Mouse (Mus musculus): ENCODE results near the gene Dus4l. TPM values are rescaled to one million over a fixed set of nuclear protein-coding genes. Genes with fewer than 3 reads are reported as not detected.
A peak's percentile ranks its signal among the peaks of the same experiment; 100 is the strongest.
"Not testable (repeated sequence)": the region's sequence is repeated elsewhere in the genome, so short reads cannot be mapped to it uniquely, and the experiment has no call there.

Dus4l gene
- polyA plus RNA-seq, 1 experiment from 2014 or later = 11.4 TPM

DNA sequence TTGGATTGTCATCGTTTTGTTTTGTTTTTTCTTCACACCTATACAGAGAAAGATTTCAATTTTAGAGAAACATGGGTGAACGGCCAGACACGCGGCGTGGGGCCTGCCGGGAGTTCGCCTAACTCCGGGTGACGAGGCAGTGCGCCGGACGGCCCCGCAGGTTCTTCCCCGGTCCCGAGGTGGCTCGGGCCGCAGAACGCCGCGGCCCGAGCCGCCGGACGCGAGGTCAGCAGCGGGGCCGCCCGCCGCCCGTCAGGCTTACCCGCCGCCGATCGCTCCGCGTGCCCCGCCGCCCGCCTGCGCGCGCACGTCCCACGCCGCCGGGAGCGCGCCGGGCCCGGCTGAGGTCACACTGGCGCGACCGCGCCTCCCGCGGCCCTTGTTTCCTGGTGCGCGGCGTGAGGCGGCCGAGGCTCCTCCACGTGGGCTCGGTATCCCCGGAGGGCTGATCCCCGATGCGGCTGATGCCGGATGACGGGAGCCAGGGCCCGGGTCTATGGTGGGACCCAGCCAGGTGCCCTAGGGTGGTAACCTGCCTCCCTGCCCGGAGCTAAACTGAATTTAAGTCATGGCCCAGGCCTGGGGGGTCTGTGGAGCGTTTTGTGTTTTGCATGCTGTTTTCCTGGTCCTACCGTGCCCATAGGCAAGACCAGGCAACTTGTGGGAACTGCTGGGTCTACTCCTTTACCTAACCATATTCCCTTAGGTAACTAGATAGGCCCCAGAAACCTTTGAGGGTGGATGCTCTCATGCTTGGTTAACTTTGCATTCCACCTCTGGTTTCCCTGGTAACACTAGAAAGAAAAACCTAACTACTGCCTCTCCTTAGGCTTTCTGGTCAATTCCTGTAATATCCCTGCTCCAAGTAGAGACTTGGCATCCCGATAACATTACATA, 20.0 kb downstream of the Dus4l start, which contains the start of gene Bcap29:
Gene Bcap29, minus strand, starts transcription at position 316 of the 897 bp plus-strand sequence.
- peak within 1 kb of the TSS; percentile 92 for H3K27ac ChIP-seq
- H3K4me1 ChIP-seq = peaks cover 10% of the 10 kb centered on the region
- no peaks in the 10 kb centered on the region; the same call in 1 of the 2 replicates for H3K36me3 ChIP-seq
- no peaks in the 10 kb centered on the region for H3K9me3 ChIP-seq
- DNase-seq (ENCODE audit: low spot score) = peak; percentile 83
- peak within 1 kb of the TSS; percentile 70 for H3K4me3 ChIP-seq
- WGBS = 5% methylated on average over 73 of the region's 73 CpGs
- no peaks in the 10 kb centered on the region for H3K27me3 ChIP-seq (ENCODE audit: insufficient read depth, poor library complexity, severe bottlenecking)

DNA sequence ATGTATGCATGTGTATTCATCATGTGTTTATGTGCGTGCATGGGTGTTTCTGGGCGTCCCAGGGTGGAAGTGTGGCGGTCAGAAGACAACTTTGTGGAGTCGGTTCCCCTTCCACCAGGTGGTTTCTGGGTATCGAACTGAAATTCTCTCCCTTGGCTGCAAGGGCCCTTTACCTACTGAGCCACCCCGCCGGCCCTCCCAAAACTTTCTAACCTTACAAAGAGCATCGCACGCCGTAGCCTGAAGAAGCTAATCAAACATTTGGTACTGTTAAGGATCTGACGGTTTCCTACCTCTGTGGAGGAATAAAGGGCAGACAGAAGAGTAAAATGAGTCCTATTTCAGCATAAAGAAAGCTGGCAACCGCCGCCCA, 20.7 kb downstream of the Dus4l start:
- H3K27me3 ChIP-seq (ENCODE audit: insufficient read depth, poor library complexity, severe bottlenecking) = no peaks in the 10 kb centered on the region
- 13% methylated on average over 13 of the region's 13 CpGs for WGBS
- peaks cover 10% of the 10 kb centered on the region for H3K4me1 ChIP-seq
- H3K9me3 ChIP-seq = no peaks in the 10 kb centered on the region
- H3K27ac ChIP-seq = peak overlapping the region; percentile 92
- DNase-seq (ENCODE audit: low spot score) = peak; percentile 77
- H3K36me3 ChIP-seq = no peaks in the 10 kb centered on the region; the same call in 1 of the 2 replicates
- peak overlapping the region; percentile 70 for H3K4me3 ChIP-seq

DNA sequence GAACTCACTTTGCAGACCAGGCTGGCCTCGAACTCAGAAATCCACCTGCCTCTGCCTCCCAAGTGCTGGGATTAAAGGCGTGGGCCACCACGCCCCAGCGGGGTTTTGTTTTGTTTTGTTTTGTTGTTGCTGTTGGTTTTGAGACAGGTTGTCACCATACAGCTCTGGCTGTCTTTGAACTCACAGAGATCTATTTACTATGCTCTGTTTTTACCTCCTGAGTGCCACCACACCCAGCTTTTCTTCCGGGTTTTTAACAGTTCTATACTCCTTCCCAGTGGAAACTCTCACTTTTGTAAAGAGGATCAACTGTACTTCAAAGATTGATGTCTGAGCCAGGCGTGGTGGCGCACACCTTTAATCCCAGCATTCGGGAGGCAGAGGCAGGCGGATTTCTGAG, 26.2 kb downstream of the Dus4l start:
- not testable (repeated sequence) for H3K9me3 ChIP-seq; H3K27me3 ChIP-seq (ENCODE audit: insufficient read depth, poor library complexity, severe bottlenecking); H3K27ac ChIP-seq; DNase-seq (ENCODE audit: low spot score); H3K4me3 ChIP-seq; H3K4me1 ChIP-seq
- WGBS = 89% methylated on average over 9 of the region's 9 CpGs
- peaks cover 19% of the 10 kb centered on the region for H3K36me3 ChIP-seq

- no peaks in the 10 kb centered on the region for H3K4me1 ChIP-seq
- no peak for DNase-seq (ENCODE audit: low spot score)
- H3K9me3 ChIP-seq = no peaks in the 10 kb centered on the region
- no peaks in the 10 kb centered on the region for H3K27me3 ChIP-seq (ENCODE audit: insufficient read depth, poor library complexity, severe bottlenecking)
- WGBS = 90% methylated on average over 1 of the region's 1 CpGs
- no peak overlapping the region for H3K27ac ChIP-seq
- H3K36me3 ChIP-seq = peaks cover 24% of the 10 kb centered on the region
- no peak overlapping the region for H3K4me3 ChIP-seq
These were observed 29.6 kb downstream of the Dus4l start for GRCm38 (mm10) chr12:31625016-31625415.

DNA sequence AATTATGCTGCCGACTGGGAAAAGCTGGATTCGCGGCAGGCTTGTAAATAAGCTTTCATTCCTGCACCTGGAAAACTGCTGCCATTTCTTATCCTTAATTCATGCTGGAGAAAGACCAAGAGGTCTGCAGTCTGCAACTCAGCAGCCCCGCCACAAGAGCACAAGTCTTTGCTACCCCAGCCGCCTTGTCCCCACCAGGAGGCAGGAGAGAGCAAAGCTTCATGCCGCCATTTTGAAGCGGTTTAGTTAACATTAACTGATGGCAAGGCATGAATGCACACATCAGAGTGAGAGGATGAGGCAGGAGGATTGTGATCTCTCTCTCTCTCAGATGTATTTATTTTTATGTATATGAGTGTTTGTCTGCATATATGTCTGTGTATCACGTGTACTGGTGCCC, 34.5 kb downstream of the Dus4l start:
- peaks cover 17% of the 10 kb centered on the region for H3K36me3 ChIP-seq
- no peaks in the 10 kb centered on the region for H3K27me3 ChIP-seq (ENCODE audit: insufficient read depth, poor library complexity, severe bottlenecking)
- peaks cover 8% of the 10 kb centered on the region for H3K4me1 ChIP-seq
- H3K27ac ChIP-seq = no peak overlapping the region
- 84% methylated on average over 8 of the region's 8 CpGs for WGBS
- no peak for DNase-seq (ENCODE audit: low spot score)
- H3K4me3 ChIP-seq = no peak overlapping the region
- no peaks in the 10 kb centered on the region for H3K9me3 ChIP-seq

- peaks cover 9% of the 10 kb centered on the region for H3K36me3 ChIP-seq
- no peak for DNase-seq (ENCODE audit: low spot score)
- no peaks in the 10 kb centered on the region for H3K27me3 ChIP-seq (ENCODE audit: insufficient read depth, poor library complexity, severe bottlenecking)
- no peak overlapping the region for H3K4me3 ChIP-seq
- WGBS = 54% methylated on average over 4 of the region's 4 CpGs
- peaks cover 6% of the 10 kb centered on the region for H3K4me1 ChIP-seq
- H3K27ac ChIP-seq = no peak overlapping the region
- H3K9me3 ChIP-seq = no peaks in the 10 kb centered on the region
These were observed 41.3 kb downstream of the Dus4l start for GRCm38 (mm10) chr12:31613353-31613752.

- H3K9me3 ChIP-seq = no peaks in the 10 kb centered on the region
- no peak overlapping the region for H3K27ac ChIP-seq
- H3K27me3 ChIP-seq (ENCODE audit: insufficient read depth, poor library complexity, severe bottlenecking) = no peaks in the 10 kb centered on the region
- H3K4me1 ChIP-seq = peaks cover 7% of the 10 kb centered on the region
- WGBS = 55% methylated on average over 3 of the region's 3 CpGs
- DNase-seq (ENCODE audit: low spot score) = no peak
- no peak overlapping the region for H3K4me3 ChIP-seq
- no peaks in the 10 kb centered on the region for H3K36me3 ChIP-seq
These were observed 46.5 kb downstream of the Dus4l start for GRCm38 (mm10) chr12:31608138-31608537.

DNA sequence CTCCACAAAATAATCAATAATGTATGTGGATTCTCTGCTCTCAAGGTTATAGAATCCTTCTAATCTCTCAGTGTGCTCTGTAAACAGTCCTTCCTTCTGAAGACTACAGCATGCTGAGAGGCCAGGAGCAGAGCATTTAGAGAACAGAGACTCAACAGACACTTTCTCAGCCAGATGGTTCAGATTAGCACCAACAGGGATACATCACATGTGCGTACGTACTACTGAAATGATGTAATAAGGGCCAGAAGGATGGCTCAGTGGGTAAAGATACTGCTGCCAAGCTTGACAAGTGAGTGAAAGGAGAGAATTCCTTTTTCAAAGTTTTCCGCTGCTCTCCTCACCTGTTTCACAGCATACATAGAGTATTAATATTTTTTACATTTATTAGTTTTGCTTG, 49.7 kb downstream of the Dus4l start:
- Histone ChIP-seq H3K4me1 (peaks cover 7% of the 10 kb centered on the region), H3K36me3 (no peaks in the 10 kb centered on the region), H3K4me3 (no peak overlapping the region), H3K27me3 (ENCODE audit: insufficient read depth, poor library complexity, severe bottlenecking) (no peaks in the 10 kb centered on the region), H3K9me3 (no peaks in the 10 kb centered on the region), H3K27ac (no peak overlapping the region)
- WGBS = 69% methylated on average over 3 of the region's 3 CpGs
- DNase-seq (ENCODE audit: low spot score) = no peak

DNA sequence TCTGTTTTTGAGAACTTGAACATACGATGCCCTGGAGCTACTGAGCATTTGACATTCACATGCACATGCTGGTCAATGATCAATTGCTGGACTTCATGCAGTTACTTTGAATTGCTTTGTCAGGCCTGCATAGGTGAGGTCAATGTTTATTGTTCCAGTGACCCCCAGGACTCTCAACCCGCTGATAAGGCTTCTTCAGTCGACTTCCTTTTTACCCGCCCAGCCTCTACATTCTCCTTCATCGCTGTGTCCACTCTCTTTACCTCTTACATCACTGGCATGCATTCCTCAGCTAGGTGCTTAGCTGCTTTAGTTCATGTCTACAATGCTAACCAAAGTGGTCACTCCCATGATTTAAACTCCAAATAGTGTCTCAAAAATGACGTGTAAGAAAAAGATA, 51.0 kb downstream of the Dus4l start:
- no peak for DNase-seq (ENCODE audit: low spot score)
- 42% methylated on average over 6 of the region's 6 CpGs for WGBS
- Histone ChIP-seq H3K27ac (no peak overlapping the region), H3K4me3 (no peak overlapping the region), H3K27me3 (ENCODE audit: insufficient read depth, poor library complexity, severe bottlenecking) (no peaks in the 10 kb centered on the region), H3K9me3 (no peaks in the 10 kb centered on the region), H3K4me1 (peaks cover 7% of the 10 kb centered on the region), H3K36me3 (peaks cover 5% of the 10 kb centered on the region; the same call in 1 of the 2 replicates)

GRCm38 (mm10) chr12:31594296-31594695, 60.3 kb downstream of the Dus4l start:
- no peak overlapping the region for H3K27ac ChIP-seq
- H3K4me3 ChIP-seq = no peak overlapping the region
- no peaks in the 10 kb centered on the region for H3K4me1 ChIP-seq
- H3K36me3 ChIP-seq = peaks cover under 1% of the 10 kb centered on the region; the same call in 1 of the 2 replicates
- 85% methylated on average over 3 of the region's 3 CpGs for WGBS
- H3K27me3 ChIP-seq (ENCODE audit: insufficient read depth, poor library complexity, severe bottlenecking) = no peaks in the 10 kb centered on the region
- no peak for DNase-seq (ENCODE audit: low spot score)
- H3K9me3 ChIP-seq = no peaks in the 10 kb centered on the region

- Histone ChIP-seq H3K4me3 (no peak overlapping the region), H3K9me3 (no peaks in the 10 kb centered on the region), H3K4me1 (no peaks in the 10 kb centered on the region), H3K27ac (no peak overlapping the region), H3K27me3 (ENCODE audit: insufficient read depth, poor library complexity, severe bottlenecking) (no peaks in the 10 kb centered on the region), H3K36me3 (no peaks in the 10 kb centered on the region)
- DNase-seq (ENCODE audit: low spot score) = no peak
- WGBS = 28% methylated on average over 3 of the region's 3 CpGs
These were observed 62.6 kb downstream of the Dus4l start for GRCm38 (mm10) chr12:31592011-31592410.
